In the genomic region with DNA sequence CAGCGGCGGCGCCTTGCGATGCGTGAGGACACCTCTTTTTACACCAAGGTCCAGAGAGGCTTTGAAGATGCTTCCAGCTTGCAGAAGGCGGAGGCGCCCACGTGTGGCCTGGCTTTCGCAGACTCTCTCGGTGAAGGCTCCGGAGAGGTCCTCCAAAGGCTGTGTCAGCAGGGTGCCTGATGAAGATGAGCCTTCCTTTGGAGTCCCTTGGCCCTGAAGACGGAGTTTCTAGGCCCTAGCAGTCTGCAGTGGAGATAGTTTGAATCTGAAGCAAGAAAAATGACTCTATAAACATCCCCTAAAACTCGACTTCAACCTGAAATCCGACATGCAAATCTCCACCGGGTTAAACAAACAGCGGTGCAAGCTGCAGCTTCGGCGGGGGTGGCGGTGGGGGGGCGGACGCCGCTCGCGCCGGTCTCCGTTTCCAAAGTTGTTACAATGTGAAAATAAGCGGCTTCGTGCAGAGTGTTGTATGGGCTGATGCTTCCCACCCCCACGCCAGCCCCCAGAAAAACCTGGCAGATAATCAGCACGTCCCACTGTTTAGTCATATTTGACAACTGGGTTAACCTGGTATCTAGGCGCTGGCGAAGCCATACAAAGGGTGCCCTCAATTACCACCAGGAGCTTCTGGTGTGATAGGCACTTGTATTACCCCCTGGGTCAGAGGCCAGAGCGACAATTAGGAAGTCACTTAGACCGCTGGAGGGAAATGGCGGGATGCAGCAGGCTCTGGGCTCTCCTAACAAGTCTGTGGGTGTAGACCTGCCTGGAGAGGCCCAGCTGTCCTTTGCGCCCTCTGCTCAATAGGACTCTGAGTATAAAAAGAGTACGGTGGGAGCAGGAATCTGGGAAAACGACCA, we compare ENCODE assay signal across 9 mouse cellular contexts. TPM values are rescaled to one million over a fixed set of nuclear protein-coding genes. Genes with fewer than 3 reads are reported as not detected.
A peak's percentile ranks its signal among the peaks of the same experiment; 100 is the strongest.
DNase-seq lines count a peak whose midpoint lies in the region; ATAC-seq and TF ChIP-seq lines count a peak whose summit lies in the region.
"Had no signal": no experiment of that assay in that cellular context is flagged by ENCODE, and none has a peak within 500 bp of the region (broad histone marks: within the 10 kb centered on the region; RNA-seq: fewer than 3 reads in every experiment).

No protein-coding gene starts in this region.

- DNase-seq in lung, postnatal 0 days (ENCODE audit: low spot score) = no peak
- DNase-seq in lung, postnatal 25 days (ENCODE audit: low spot score) = no peak
- peak; percentile 70 for DNase-seq in embryo, embryonic 9.5 days (ENCODE audit: extremely low spot score)
- peak; percentile 70 for DNase-seq in hindbrain, embryonic 11.5 days (ENCODE audit: low spot score)
- DNase-seq in ovary, adult 18-20 months (ENCODE audit: low spot score) = no peak
- no peak for DNase-seq in left cerebral cortex, adult 11 months (ENCODE audit: low spot score)

- peaks cover 61% of the 10 kb centered on the region for H3K27me3 ChIP-seq in lung, postnatal 0 days (replicated peaks; ENCODE audit: insufficient read depth, low read length)
- peaks cover 56% of the 10 kb centered on the region for H3K27me3 ChIP-seq in hindbrain, embryonic 11.5 days (ENCODE audit: control insufficient read depth, insufficient read depth, low read length)
- peaks cover 93% of the 10 kb centered on the region for H3K27me3 ChIP-seq in liver, embryonic 12.5 days (replicated peaks)
- H3K27me3 ChIP-seq in neural tube, embryonic 14.5 days (ENCODE audit: control insufficient read depth, insufficient read depth, low read length) = peaks cover 48% of the 10 kb centered on the region

- no peak for TF ChIP-seq EP300 in lung, postnatal 0 days (IDR thresholded peaks at IDR 0.05)

- no peak overlapping the region for H3K9ac ChIP-seq in lung, postnatal 0 days (replicated peaks; ENCODE audit: low read depth)
- no peak overlapping the region for H3K9ac ChIP-seq in hindbrain, embryonic 11.5 days (ENCODE audit: low read depth, low read length)
- H3K9ac ChIP-seq in liver, embryonic 12.5 days = no peak overlapping the region
- H3K9ac ChIP-seq in neural tube, embryonic 14.5 days (replicated peaks; ENCODE audit: low read depth, low read length) = no peak overlapping the region

- H3K4me3 ChIP-seq in lung, postnatal 0 days (ENCODE audit: low read depth, low read length) = no peak overlapping the region
- H3K4me3 ChIP-seq in hindbrain, embryonic 11.5 days (ENCODE audit: low read depth, low read length) = peak overlapping the region; percentile 12; the same call in 1 of the 2 replicates
- H3K4me3 ChIP-seq in liver, embryonic 12.5 days = 0 out of 2 replicates have a peak overlapping the region, but pooled peaks have one; percentile 50
- no peak overlapping the region for H3K4me3 ChIP-seq in neural tube, embryonic 14.5 days (ENCODE audit: low read depth, low read length)

- no peak for ATAC-seq in lung, postnatal 0 days
- ATAC-seq in hindbrain, embryonic 11.5 days (ENCODE audit: low FRiP score) = peak; percentile 46
- ATAC-seq in liver, embryonic 12.5 days = no peak
- ATAC-seq in neural tube, embryonic 14.5 days (ENCODE audit: low read depth) = no peak

- no peak overlapping the region for H3K27ac ChIP-seq in lung, postnatal 0 days (ENCODE audit: low read length)
- no peak overlapping the region for H3K27ac ChIP-seq in hindbrain, embryonic 11.5 days (ENCODE audit: low read depth, low read length)
- no peak overlapping the region for H3K27ac ChIP-seq in liver, embryonic 12.5 days
- H3K27ac ChIP-seq in neural tube, embryonic 14.5 days (ENCODE audit: low read depth, low read length) = no peak overlapping the region; the same call in 1 of the 2 replicates

- H3K4me2 ChIP-seq in lung, postnatal 0 days (replicated peaks; ENCODE audit: low read depth, low read length) = 0 out of 2 replicates have a peak overlapping the region, but pooled peaks have one; percentile 8
- H3K4me2 ChIP-seq in hindbrain, embryonic 11.5 days (replicated peaks; ENCODE audit: low read depth, low read length) = peak overlapping the region; percentile 76
- peak overlapping the region; percentile 73; the same call in 1 of the 2 replicates for H3K4me2 ChIP-seq in liver, embryonic 12.5 days
- H3K4me2 ChIP-seq in neural tube, embryonic 14.5 days (ENCODE audit: low read depth, low read length) = peak overlapping the region; percentile 14; the same call in 1 of the 2 replicates

- 2% methylated on average over 38 of the region's 38 CpGs for WGBS in lung, postnatal 0 days
- under 1% methylated on average over 38 of the region's 38 CpGs for WGBS in hindbrain, embryonic 11.5 days
- 2% methylated on average over 38 of the region's 38 CpGs for WGBS in liver, embryonic 12.5 days (ENCODE audit: insufficient replicate concordance)
- under 1% methylated on average over 38 of the region's 38 CpGs for WGBS in neural tube, embryonic 14.5 days

- H3K36me3 ChIP-seq in lung, postnatal 0 days (ENCODE audit: insufficient read depth, low read length) = no peaks in the 10 kb centered on the region
- H3K36me3 ChIP-seq in hindbrain, embryonic 11.5 days (ENCODE audit: control insufficient read depth, insufficient read depth, low read length) = no peaks in the 10 kb centered on the region
- H3K36me3 ChIP-seq in liver, embryonic 12.5 days = no peaks in the 10 kb centered on the region
- H3K36me3 ChIP-seq in neural tube, embryonic 14.5 days (ENCODE audit: control insufficient read depth, insufficient read depth, low read length) = no peaks in the 10 kb centered on the region

- peaks cover 14% of the 10 kb centered on the region; the same call in 1 of the 2 replicates for H3K4me1 ChIP-seq in lung, postnatal 0 days (ENCODE audit: insufficient read depth, low read depth, low read length)
- H3K4me1 ChIP-seq in hindbrain, embryonic 11.5 days (replicated peaks; ENCODE audit: control insufficient read depth, insufficient read depth, low read length) = peaks cover 14% of the 10 kb centered on the region
- H3K4me1 ChIP-seq in liver, embryonic 12.5 days = peaks cover 44% of the 10 kb centered on the region
- H3K4me1 ChIP-seq in neural tube, embryonic 14.5 days (ENCODE audit: control insufficient read depth, insufficient read depth, low read length) = peaks cover 16% of the 10 kb centered on the region

- peak; percentile 22; the same call in 1 of the 2 replicates for TF ChIP-seq CTCF in lung, postnatal 0 days (IDR thresholded peaks at IDR 0.05)

- no peaks in the 10 kb centered on the region for H3K9me3 ChIP-seq in lung, postnatal 0 days (ENCODE audit: low read length)
- H3K9me3 ChIP-seq in hindbrain, embryonic 11.5 days (ENCODE audit: control insufficient read depth, low read length) = no peaks in the 10 kb centered on the region
- no peaks in the 10 kb centered on the region for H3K9me3 ChIP-seq in liver, embryonic 12.5 days (replicated peaks)
- H3K9me3 ChIP-seq in neural tube, embryonic 14.5 days (ENCODE audit: control insufficient read depth, low read length) = no peaks in the 10 kb centered on the region

RNA-seq across cellular contexts. Expression of a gene that starts 0.9 kb away (rescaled TPM):
- not detected in 2 replicates for polyA plus RNA-seq in lung, postnatal 0 days (2015; fragmentation: Nextera tagmentation; extraction: Ambion mirVana)
- 3.0 and 3.7 TPM in 2 replicates for polyA plus RNA-seq in hindbrain, embryonic 11.5 days (2014; fragmentation: Nextera tagmentation; extraction: Ambion mirVana)
- polyA plus RNA-seq in liver, embryonic 12.5 days (2016; fragmentation: Nextera tagmentation; extraction: Ambion mirVana) = not detected in 2 replicates
- polyA plus RNA-seq in neural tube, embryonic 14.5 days (2014; fragmentation: Nextera tagmentation; extraction: Ambion mirVana) = 1.5 TPM in 2 replicates
- polyA plus RNA-seq: gonadal fat pad, adult 2 months had no signal

RNA-seq across cellular contexts. Expression of a gene that starts 41.6 kb away (rescaled TPM):
- polyA plus RNA-seq in lung, postnatal 0 days (2015; fragmentation: Nextera tagmentation; extraction: Ambion mirVana) = 10.9 and 12.8 TPM in 2 replicates
- polyA plus RNA-seq in hindbrain, embryonic 11.5 days (2014; fragmentation: Nextera tagmentation; extraction: Ambion mirVana) = 10.7 and 12.7 TPM in 2 replicates
- polyA plus RNA-seq in liver, embryonic 12.5 days (2016; fragmentation: Nextera tagmentation; extraction: Ambion mirVana) = 27.1 and 28.3 TPM in 2 replicates
- polyA plus RNA-seq in neural tube, embryonic 14.5 days (2014; fragmentation: Nextera tagmentation; extraction: Ambion mirVana) = 7.1 and 8.1 TPM in 2 replicates

RNA-seq across cellular contexts. Expression of a gene that starts 41.7 kb away (rescaled TPM):
- 38.9 and 39.3 TPM in 2 replicates for polyA plus RNA-seq in lung, postnatal 0 days (2015; fragmentation: Nextera tagmentation; extraction: Ambion mirVana)
- 23.0 and 23.8 TPM in 2 replicates for polyA plus RNA-seq in hindbrain, embryonic 11.5 days (2014; fragmentation: Nextera tagmentation; extraction: Ambion mirVana)
- 17.4 and 19.1 TPM in 2 replicates for polyA plus RNA-seq in liver, embryonic 12.5 days (2016; fragmentation: Nextera tagmentation; extraction: Ambion mirVana)
- polyA plus RNA-seq in neural tube, embryonic 14.5 days (2014; fragmentation: Nextera tagmentation; extraction: Ambion mirVana) = 26.6 and 28.7 TPM in 2 replicates

RNA-seq across cellular contexts. Expression of a gene that starts 52.1 kb away (rescaled TPM):
- polyA plus RNA-seq in lung, postnatal 0 days (2015; fragmentation: Nextera tagmentation; extraction: Ambion mirVana) = 30.4 and 30.6 TPM in 2 replicates
- polyA plus RNA-seq in hindbrain, embryonic 11.5 days (2014; fragmentation: Nextera tagmentation; extraction: Ambion mirVana) = 97.6 and 100 TPM in 2 replicates
- 72.7 and 77.3 TPM in 2 replicates for polyA plus RNA-seq in liver, embryonic 12.5 days (2016; fragmentation: Nextera tagmentation; extraction: Ambion mirVana)
- polyA plus RNA-seq in neural tube, embryonic 14.5 days (2014; fragmentation: Nextera tagmentation; extraction: Ambion mirVana) = 102 and 113 TPM in 2 replicates

Comparison
In these comparisons a context has a peak if more than half of its experiments do, and no peak if none do; other contexts are left out.
1. DNase-seq: peak in embryo, embryonic 9.5 days (single experiment) and hindbrain, embryonic 11.5 days (single experiment); none in lung, postnatal 0 days (single experiment), lung, postnatal 25 days (single experiment), ovary, adult 18-20 months (single experiment) and left cerebral cortex, adult 11 months (single experiment).
2. H3K4me2 ChIP-seq: peak in every context shown above with its lines; median percentile 76 in hindbrain, embryonic 11.5 days; 73 in liver, embryonic 12.5 days; 14 in neural tube, embryonic 14.5 days; 8 in lung, postnatal 0 days.
3. H3K4me3 ChIP-seq: peak in hindbrain, embryonic 11.5 days (single experiment) and liver, embryonic 12.5 days (single experiment); none in lung, postnatal 0 days (single experiment) and neural tube, embryonic 14.5 days (single experiment).